Mouse (Mus musculus): ENCODE measurements around the gene Smg5. TPM values are rescaled to one million over a fixed set of nuclear protein-coding genes. Genes with fewer than 3 reads are reported as not detected.

Gene Smg5
- polyA plus RNA-seq, 1 experiment from 2014 or later = 49.7 TPM

DNA sequence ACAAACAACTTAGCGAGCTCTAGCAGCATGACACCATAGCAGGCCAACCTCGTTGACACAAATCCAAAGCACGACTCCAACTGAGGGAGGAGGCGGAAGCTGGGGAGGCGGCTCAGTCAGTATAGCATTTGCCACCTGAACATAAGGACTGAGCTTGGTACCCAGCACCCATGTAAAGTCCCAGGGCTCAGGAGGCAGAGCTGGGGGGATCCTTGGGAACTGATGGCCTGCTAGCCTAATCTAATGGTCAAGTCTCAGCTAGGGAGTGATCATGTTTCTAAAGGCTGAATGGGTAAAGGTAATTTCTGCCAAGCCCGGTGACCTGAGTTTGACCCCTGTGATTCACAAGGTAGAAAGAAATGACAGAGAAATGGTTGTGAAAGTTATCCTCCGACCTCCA lies 71.5 kb downstream of the Smg5 start:
- no peak overlapping the region for H3K4me3 ChIP-seq (ENCODE audit: low read length)
- H3K4me1 ChIP-seq (ENCODE audit: control insufficient read depth, insufficient read depth, low read depth, low read length) = peaks cover 11% of the 10 kb centered on the region
- no peak overlapping the region for H3K9ac ChIP-seq (ENCODE audit: low read depth, low read length)
- no peak overlapping the region for H3K4me2 ChIP-seq (ENCODE audit: low read length)
- H3K27ac ChIP-seq (ENCODE audit: low read depth, low read length) = no peak overlapping the region
- H3K9me3 ChIP-seq (ENCODE audit: control insufficient read depth, low read length) = no peaks in the 10 kb centered on the region
- peaks cover 4% of the 10 kb centered on the region; the same call in 1 of the 2 replicates for H3K36me3 ChIP-seq (ENCODE audit: control insufficient read depth, insufficient read depth, low read length)
- WGBS = 60% methylated on average over 7 of the region's 7 CpGs
- no peak for ATAC-seq
- H3K27me3 ChIP-seq (replicated peaks; ENCODE audit: control insufficient read depth, insufficient read depth, low read length) = no peaks in the 10 kb centered on the region

- no peak for ATAC-seq
- H3K9me3 ChIP-seq (ENCODE audit: control insufficient read depth, low read length) = no peaks in the 10 kb centered on the region
- H3K36me3 ChIP-seq (ENCODE audit: control insufficient read depth, insufficient read depth, low read length) = peaks cover 8% of the 10 kb centered on the region; the same call in 1 of the 2 replicates
- H3K4me1 ChIP-seq (ENCODE audit: control insufficient read depth, insufficient read depth, low read depth, low read length) = peaks cover 11% of the 10 kb centered on the region
- no peaks in the 10 kb centered on the region for H3K27me3 ChIP-seq (replicated peaks; ENCODE audit: control insufficient read depth, insufficient read depth, low read length)
- 71% methylated on average over 5 of the region's 5 CpGs for WGBS
- H3K4me3 ChIP-seq (ENCODE audit: low read length) = no peak overlapping the region
- no peak overlapping the region for H3K27ac ChIP-seq (ENCODE audit: low read depth, low read length)
- peak overlapping the region; percentile 8; the same call in 1 of the 2 replicates for H3K9ac ChIP-seq (ENCODE audit: low read depth, low read length)
- H3K4me2 ChIP-seq (ENCODE audit: low read length) = peak overlapping the region; percentile 81
These were observed 72.9 kb downstream of the Smg5 start for GRCm38 (mm10) chr3:88408953-88409352.

- under 1% methylated on average over 54 of the region's 54 CpGs for WGBS
- Histone ChIP-seq H3K27me3 (replicated peaks; ENCODE audit: control insufficient read depth, insufficient read depth, low read length) (no peaks in the 10 kb centered on the region), H3K9me3 (ENCODE audit: control insufficient read depth, low read length) (no peaks in the 10 kb centered on the region), H3K36me3 (ENCODE audit: control insufficient read depth, insufficient read depth, low read length) (peaks cover 14% of the 10 kb centered on the region; the same call in 1 of the 2 replicates), H3K4me1 (ENCODE audit: control insufficient read depth, insufficient read depth, low read depth, low read length) (peaks cover 11% of the 10 kb centered on the region), H3K9ac (ENCODE audit: low read depth, low read length) (peak within 1 kb of the TSS; percentile 79), H3K4me3 (ENCODE audit: low read length) (peak within 1 kb of the TSS; percentile 64), H3K4me2 (ENCODE audit: low read length) (peak within 1 kb of the TSS; percentile 81), H3K27ac (ENCODE audit: low read depth, low read length) (peak within 1 kb of the TSS; percentile 84)
- ATAC-seq = peak; percentile 92
These were observed 73.9 kb downstream of the Smg5 start, which contains the start of gene Pmf1 for GRCm38 (mm10) chr3:88409741-88410644. Gene Pmf1 (minus strand): TSS chr3:88410331.

DNA sequence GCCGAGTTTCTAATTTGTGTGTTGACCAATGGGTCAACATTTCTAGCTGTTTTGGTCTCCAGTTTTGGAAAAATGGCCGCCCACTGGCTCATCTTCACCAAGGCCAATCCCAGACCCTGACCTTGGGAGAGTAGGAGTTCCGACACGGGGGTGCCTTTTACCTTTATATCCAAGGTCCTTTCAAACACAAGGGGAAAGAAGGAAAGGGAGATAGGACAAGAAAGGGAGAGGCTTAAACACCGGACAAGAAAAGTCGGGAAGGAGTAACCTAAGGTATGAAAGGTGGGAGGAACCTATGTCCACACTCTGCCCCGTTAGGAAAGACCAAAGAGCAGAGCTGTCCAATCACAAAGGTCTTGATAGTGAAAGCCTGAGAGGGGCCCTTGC lies 74.6 kb downstream of the Smg5 start:
- Histone ChIP-seq H3K4me1 (ENCODE audit: control insufficient read depth, insufficient read depth, low read depth, low read length) (peaks cover 11% of the 10 kb centered on the region), H3K36me3 (ENCODE audit: control insufficient read depth, insufficient read depth, low read length) (peaks cover 14% of the 10 kb centered on the region; the same call in 1 of the 2 replicates), H3K9ac (ENCODE audit: low read depth, low read length) (peak overlapping the region; percentile 79), H3K27ac (ENCODE audit: low read depth, low read length) (peak overlapping the region; percentile 37), H3K4me3 (ENCODE audit: low read length) (peak overlapping the region; percentile 64), H3K4me2 (ENCODE audit: low read length) (peak overlapping the region; percentile 81), H3K27me3 (replicated peaks; ENCODE audit: control insufficient read depth, insufficient read depth, low read length) (no peaks in the 10 kb centered on the region), H3K9me3 (ENCODE audit: control insufficient read depth, low read length) (no peaks in the 10 kb centered on the region)
- ATAC-seq = no peak
- 25% methylated on average over 7 of the region's 7 CpGs for WGBS

DNA sequence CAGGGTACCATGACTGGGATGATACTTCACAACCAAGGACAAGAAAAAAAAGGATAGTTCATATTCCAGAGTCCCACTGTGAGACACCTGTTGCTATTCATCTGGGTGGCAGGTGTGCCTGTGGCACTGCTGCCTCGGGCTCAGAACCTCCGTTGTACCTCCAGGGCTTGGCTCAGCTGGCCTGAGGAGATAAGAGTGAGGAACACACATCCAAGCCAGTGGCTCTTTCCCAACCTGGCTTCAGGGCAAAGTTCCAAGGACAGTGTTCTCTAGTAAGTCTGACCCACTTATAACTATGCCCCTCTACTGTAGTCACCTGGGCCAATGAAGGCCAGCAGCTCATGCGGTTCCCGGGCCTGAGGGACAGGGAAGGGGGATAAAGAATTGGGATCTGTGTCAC lies 75.6 kb downstream of the Smg5 start:
- 91% methylated on average over 4 of the region's 4 CpGs for WGBS
- no peaks in the 10 kb centered on the region for H3K9me3 ChIP-seq (ENCODE audit: control insufficient read depth, low read length)
- H3K4me1 ChIP-seq (ENCODE audit: control insufficient read depth, insufficient read depth, low read depth, low read length) = peaks cover 11% of the 10 kb centered on the region
- H3K27me3 ChIP-seq (replicated peaks; ENCODE audit: control insufficient read depth, insufficient read depth, low read length) = no peaks in the 10 kb centered on the region
- no peak overlapping the region for H3K27ac ChIP-seq (ENCODE audit: low read depth, low read length)
- no peak overlapping the region for H3K4me3 ChIP-seq (ENCODE audit: low read length)
- no peak overlapping the region for H3K4me2 ChIP-seq (ENCODE audit: low read length)
- H3K9ac ChIP-seq (ENCODE audit: low read depth, low read length) = no peak overlapping the region
- no peak for ATAC-seq
- H3K36me3 ChIP-seq (ENCODE audit: control insufficient read depth, insufficient read depth, low read length) = peaks cover 14% of the 10 kb centered on the region; the same call in 1 of the 2 replicates

Other genes with a start within 250 kb of the Smg5 start
- gene Mef2d, start 193.9 kb upstream of the Smg5 start, polyA plus RNA-seq (2015; fragmentation: Nextera tagmentation; extraction: Ambion mirVana) = 16.4 and 24.1 TPM in 2 replicates
- 0.52 and 0.99 TPM in 2 replicates for gene Rhbg, start 81.6 kb upstream of the Smg5 start, polyA plus RNA-seq (2015; fragmentation: Nextera tagmentation; extraction: Ambion mirVana)
- not detected in 2 replicates for gene Gm38392, start 49.0 kb upstream of the Smg5 start, polyA plus RNA-seq (2015; fragmentation: Nextera tagmentation; extraction: Ambion mirVana)
- gene Tsacc, start 39.3 kb upstream of the Smg5 start, polyA plus RNA-seq (2015; fragmentation: Nextera tagmentation; extraction: Ambion mirVana) = 6.8 and 10.2 TPM in 2 replicates
- 444 and 454 TPM in 2 replicates for gene Cct3, start 39.1 kb upstream of the Smg5 start, polyA plus RNA-seq (2015; fragmentation: Nextera tagmentation; extraction: Ambion mirVana)
- gene Glmp, start 11.2 kb upstream of the Smg5 start, polyA plus RNA-seq (2015; fragmentation: Nextera tagmentation; extraction: Ambion mirVana) = 127 and 136 TPM in 2 replicates
- gene Tmem79, start 112 bp upstream of the Smg5 start, polyA plus RNA-seq (2015; fragmentation: Nextera tagmentation; extraction: Ambion mirVana) = 1.3 TPM in 2 replicates
- 2.9 and 3.1 TPM in 2 replicates for gene Paqr6, start 28.3 kb downstream of the Smg5 start, polyA plus RNA-seq (2015; fragmentation: Nextera tagmentation; extraction: Ambion mirVana)
- gene Bglap3, start 36.5 kb downstream of the Smg5 start, polyA plus RNA-seq (2015; fragmentation: Nextera tagmentation; extraction: Ambion mirVana) = 0.09 and 0.10 TPM in 2 replicates
- gene Bglap2, start 42.4 kb downstream of the Smg5 start, polyA plus RNA-seq (2015; fragmentation: Nextera tagmentation; extraction: Ambion mirVana) = not detected in 2 replicates
- gene Bglap, start 48.2 kb downstream of the Smg5 start, polyA plus RNA-seq (2015; fragmentation: Nextera tagmentation; extraction: Ambion mirVana) = not detected in 2 replicates
- 30.6 and 34.4 TPM in 2 replicates for gene Pmf1, start 74.1 kb downstream of the Smg5 start, polyA plus RNA-seq (2015; fragmentation: Nextera tagmentation; extraction: Ambion mirVana)
- gene Slc25a44, start 88.9 kb downstream of the Smg5 start, polyA plus RNA-seq (2015; fragmentation: Nextera tagmentation; extraction: Ambion mirVana) = 40.3 and 42.3 TPM in 2 replicates
- 32.3 and 32.8 TPM in 2 replicates for gene Sema4a, start 124.9 kb downstream of the Smg5 start, polyA plus RNA-seq (2015; fragmentation: Nextera tagmentation; extraction: Ambion mirVana)
- gene Lmna, start 173.7 kb downstream of the Smg5 start, polyA plus RNA-seq (2015; fragmentation: Nextera tagmentation; extraction: Ambion mirVana) = 62.3 and 70.4 TPM in 2 replicates
- 20.4 and 22.1 TPM in 2 replicates for gene Mex3a, start 196.1 kb downstream of the Smg5 start, polyA plus RNA-seq (2015; fragmentation: Nextera tagmentation; extraction: Ambion mirVana)
- gene Rab25, start 212.0 kb downstream of the Smg5 start, polyA plus RNA-seq (2015; fragmentation: Nextera tagmentation; extraction: Ambion mirVana) = 0.15 TPM in 1 of 2 replicates, not detected in the other
- 184 and 218 TPM in 2 replicates for gene Lamtor2, start 216.8 kb downstream of the Smg5 start, polyA plus RNA-seq (2015; fragmentation: Nextera tagmentation; extraction: Ambion mirVana)
- 40.1 and 44.4 TPM in 2 replicates for gene Ubqln4, start 217.5 kb downstream of the Smg5 start, polyA plus RNA-seq (2015; fragmentation: Nextera tagmentation; extraction: Ambion mirVana)
- gene Ssr2, start 239.6 kb downstream of the Smg5 start, polyA plus RNA-seq (2015; fragmentation: Nextera tagmentation; extraction: Ambion mirVana) = 133 and 167 TPM in 2 replicates